Mouse (Mus musculus): ENCODE measurements at regions not wholly inside any gene's neighbourhood (a gene's known extent, or its start where the extent isn't known, plus 50 kb on each side); places are given as distances from the start of the nearest gene placed in this dataset.
"Not testable (repeated sequence)": the region's sequence is repeated elsewhere in the genome, so short reads cannot be mapped to it uniquely, and the experiment has no call there.

DNA sequence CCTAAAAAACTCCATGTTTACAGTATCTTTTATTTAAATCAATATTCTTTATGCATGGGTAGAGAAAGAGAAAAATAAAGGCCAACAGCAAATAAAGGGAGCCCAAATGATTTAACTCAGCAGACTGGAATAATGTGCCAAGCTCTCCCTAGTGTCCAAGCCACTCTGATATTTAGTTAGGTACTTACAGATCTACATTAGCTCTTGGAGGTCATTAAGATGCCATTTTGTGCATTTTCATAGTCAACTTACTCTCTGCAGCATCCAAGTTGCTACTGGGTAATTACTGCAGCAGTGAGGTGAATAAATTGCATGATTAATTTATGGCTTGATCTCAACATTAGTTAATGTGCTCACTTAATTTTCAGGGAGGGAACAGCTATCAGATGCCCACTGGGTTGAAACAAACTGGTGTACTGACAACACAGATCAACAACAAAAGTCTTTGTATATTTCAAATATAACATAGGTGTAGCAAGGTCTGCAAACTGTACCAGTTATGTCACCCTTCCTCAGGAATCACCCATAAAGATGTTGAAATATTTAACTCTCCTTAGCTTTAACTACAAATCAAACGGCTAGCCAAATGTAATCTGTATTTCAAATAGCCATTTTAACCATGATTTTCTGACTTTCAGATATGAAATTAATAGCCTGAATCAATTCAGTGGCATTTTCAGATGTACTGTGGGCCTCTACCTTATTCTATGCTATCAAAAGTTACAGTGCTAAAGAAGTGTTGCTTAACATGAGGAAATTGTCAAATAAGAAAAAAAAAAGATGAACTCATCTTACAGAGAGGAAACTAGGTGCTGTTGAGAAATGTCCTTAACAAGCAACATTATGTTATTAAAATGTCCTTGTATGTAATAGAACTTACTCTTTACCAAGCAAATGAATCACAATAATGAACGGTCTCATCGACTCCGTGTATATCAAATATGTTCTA, 163.8 kb upstream of the Hapln1 start:
- H3K27me3 ChIP-seq (ENCODE audit: control insufficient read depth, insufficient read depth, low read length) = no peaks in the 10 kb centered on the region
- ATAC-seq (ENCODE audit: low FRiP score, low TSS enrichment) = no peak

GRCm38 (mm10) chr13:89378365-89378764, 161.2 kb upstream of the Hapln1 start:
- whole genome bisulfite sequencing = 89% methylated on average over 4 of the region's 4 CpGs
- H3K4me3 ChIP-seq (replicated peaks; ENCODE audit: low read depth, low read length) = no peak overlapping the region
- no peaks in the 10 kb centered on the region for H3K9me3 ChIP-seq (ENCODE audit: control insufficient read depth, low read length)
- ATAC-seq (ENCODE audit: low FRiP score, low TSS enrichment) = no peak
- H3K4me2 ChIP-seq (ENCODE audit: low read length) = no peak overlapping the region
- no peak overlapping the region for H3K27ac ChIP-seq (replicated peaks; ENCODE audit: low read depth, low read length)
- H3K4me1 ChIP-seq (ENCODE audit: control insufficient read depth, insufficient read depth, low read length) = no peaks in the 10 kb centered on the region
- H3K9ac ChIP-seq (replicated peaks; ENCODE audit: low read length) = no peak overlapping the region
- no peaks in the 10 kb centered on the region for H3K27me3 ChIP-seq (ENCODE audit: control insufficient read depth, insufficient read depth, low read length)
- no peak for DNase-seq
- H3K36me3 ChIP-seq (ENCODE audit: control insufficient read depth, insufficient read depth, low read length) = no peaks in the 10 kb centered on the region

More for the DNA sequence above, 163.8 kb upstream of the Hapln1 start:
- 94% methylated on average over 4 of the region's 4 CpGs for WGBS
- Histone ChIP-seq H3K27ac (replicated peaks; ENCODE audit: low read depth, low read length) (no peak overlapping the region), H3K4me3 (replicated peaks; ENCODE audit: low read depth, low read length) (no peak overlapping the region), H3K9ac (replicated peaks; ENCODE audit: low read length) (no peak overlapping the region), H3K4me2 (ENCODE audit: low read length) (no peak overlapping the region), H3K4me1 (ENCODE audit: control insufficient read depth, insufficient read depth, low read length) (no peaks in the 10 kb centered on the region), H3K36me3 (ENCODE audit: control insufficient read depth, insufficient read depth, low read length) (no peaks in the 10 kb centered on the region), H3K9me3 (ENCODE audit: control insufficient read depth, low read length) (no peaks in the 10 kb centered on the region)
- DNase-seq = no peak

GRCm38 (mm10) chr13:89383619-89384190, 155.9 kb upstream of the Hapln1 start:
- not testable (repeated sequence) for H3K27ac ChIP-seq (replicated peaks; ENCODE audit: low read depth, low read length); DNase-seq; H3K27me3 ChIP-seq (ENCODE audit: control insufficient read depth, insufficient read depth, low read length); H3K36me3 ChIP-seq (ENCODE audit: control insufficient read depth, insufficient read depth, low read length); H3K4me1 ChIP-seq (ENCODE audit: control insufficient read depth, insufficient read depth, low read length); H3K4me3 ChIP-seq (replicated peaks; ENCODE audit: low read depth, low read length); H3K4me2 ChIP-seq (ENCODE audit: low read length); ATAC-seq (ENCODE audit: low FRiP score, low TSS enrichment); H3K9ac ChIP-seq (replicated peaks; ENCODE audit: low read length); H3K9me3 ChIP-seq (ENCODE audit: control insufficient read depth, low read length)
- WGBS = 96% methylated on average over 16 of the region's 16 CpGs

DNA sequence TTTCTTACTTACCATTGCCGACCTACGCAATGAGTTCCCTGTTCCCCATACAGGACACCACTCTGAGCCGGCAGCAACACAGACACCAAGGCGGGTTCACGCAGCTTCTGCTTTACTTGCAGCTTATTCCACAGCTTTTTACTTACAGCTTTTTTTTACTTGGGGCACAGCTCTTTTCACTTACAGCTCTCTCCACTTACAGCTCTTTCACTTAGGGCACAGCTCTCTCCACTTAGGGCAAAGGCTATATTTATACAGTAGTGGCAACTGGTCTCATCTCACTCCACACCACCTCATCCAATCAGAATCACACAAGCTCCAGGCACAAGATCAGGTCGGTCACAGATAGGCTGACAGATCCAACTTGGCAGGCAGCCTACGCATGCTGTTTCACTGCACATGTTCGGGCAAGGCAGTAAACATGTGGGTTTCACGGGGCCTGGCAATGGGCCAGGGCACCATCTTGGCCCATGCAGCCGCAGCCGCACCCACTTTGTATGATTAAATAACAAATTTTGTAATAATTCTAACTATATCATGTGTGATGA, 154.9 kb upstream of the Hapln1 start:
- Histone ChIP-seq H3K4me2 (ENCODE audit: low read length) (no peak overlapping the region), H3K4me1 (ENCODE audit: control insufficient read depth, insufficient read depth, low read length) (no peaks in the 10 kb centered on the region), H3K27me3 (ENCODE audit: control insufficient read depth, insufficient read depth, low read length) (no peaks in the 10 kb centered on the region), H3K36me3 (ENCODE audit: control insufficient read depth, insufficient read depth, low read length) (no peaks in the 10 kb centered on the region), H3K9ac (replicated peaks; ENCODE audit: low read length) (no peak overlapping the region), H3K9me3 (ENCODE audit: control insufficient read depth, low read length) (no peaks in the 10 kb centered on the region), H3K4me3 (replicated peaks; ENCODE audit: low read depth, low read length) (no peak overlapping the region), H3K27ac (replicated peaks; ENCODE audit: low read depth, low read length) (no peak overlapping the region)
- no peak for ATAC-seq (ENCODE audit: low FRiP score, low TSS enrichment)
- WGBS = 84% methylated on average over 11 of the region's 11 CpGs
- DNase-seq = no peak

DNA sequence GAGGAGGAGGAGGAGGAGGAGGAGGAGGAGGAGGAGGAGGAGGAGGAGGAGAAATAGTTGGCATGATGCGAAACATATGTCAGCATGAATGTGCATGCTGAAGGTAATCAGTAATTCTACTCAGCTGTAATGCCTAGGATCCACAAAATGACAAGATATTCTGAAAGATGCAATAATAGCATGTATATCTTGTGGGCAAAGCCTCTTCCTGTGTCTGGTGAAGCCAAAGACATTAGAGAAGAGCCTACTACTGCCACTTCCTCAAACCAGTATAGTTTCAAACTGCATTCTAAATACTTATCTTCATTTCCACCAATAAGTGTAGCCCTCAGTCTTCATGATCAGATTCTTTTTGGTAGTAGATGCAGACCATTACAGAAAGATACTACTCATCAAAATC, 152.2 kb upstream of the Hapln1 start:
- ATAC-seq (ENCODE audit: low FRiP score, low TSS enrichment) = no peak
- Histone ChIP-seq H3K9ac (replicated peaks; ENCODE audit: low read length) (no peak overlapping the region), H3K9me3 (ENCODE audit: control insufficient read depth, low read length) (no peaks in the 10 kb centered on the region), H3K4me2 (ENCODE audit: low read length) (no peak overlapping the region), H3K27me3 (ENCODE audit: control insufficient read depth, insufficient read depth, low read length) (no peaks in the 10 kb centered on the region), H3K36me3 (ENCODE audit: control insufficient read depth, insufficient read depth, low read length) (no peaks in the 10 kb centered on the region), H3K4me1 (ENCODE audit: control insufficient read depth, insufficient read depth, low read length) (no peaks in the 10 kb centered on the region), H3K27ac (replicated peaks; ENCODE audit: low read depth, low read length) (no peak overlapping the region), H3K4me3 (replicated peaks; ENCODE audit: low read depth, low read length) (no peak overlapping the region)
- WGBS = 100% methylated on average over 1 of the region's 1 CpGs
- DNase-seq = no peak

- H3K9me3 ChIP-seq (ENCODE audit: control insufficient read depth, low read length) = no peaks in the 10 kb centered on the region
- no peak overlapping the region for H3K9ac ChIP-seq (replicated peaks; ENCODE audit: low read length)
- ATAC-seq (ENCODE audit: low FRiP score, low TSS enrichment) (no peak), DNase-seq (no peak)
- H3K4me1 ChIP-seq (ENCODE audit: control insufficient read depth, insufficient read depth, low read length) = no peaks in the 10 kb centered on the region
- no peaks in the 10 kb centered on the region for H3K27me3 ChIP-seq (ENCODE audit: control insufficient read depth, insufficient read depth, low read length)
- no peak overlapping the region for H3K4me2 ChIP-seq (ENCODE audit: low read length)
- no peak overlapping the region for H3K4me3 ChIP-seq (replicated peaks; ENCODE audit: low read depth, low read length)
- WGBS = 79% methylated on average over 1 of the region's 1 CpGs
- no peaks in the 10 kb centered on the region for H3K36me3 ChIP-seq (ENCODE audit: control insufficient read depth, insufficient read depth, low read length)
- H3K27ac ChIP-seq (replicated peaks; ENCODE audit: low read depth, low read length) = no peak overlapping the region
Measured at GRCm38 (mm10) chr13:89389149-89389548, 150.4 kb upstream of the Hapln1 start.

- DNase-seq = no peak
- ATAC-seq (ENCODE audit: low FRiP score, low TSS enrichment) = no peak
- no peaks in the 10 kb centered on the region for H3K36me3 ChIP-seq (ENCODE audit: control insufficient read depth, insufficient read depth, low read length)
- WGBS = 85% methylated on average over 5 of the region's 5 CpGs
- no peak overlapping the region for H3K4me2 ChIP-seq (ENCODE audit: low read length)
- H3K9ac ChIP-seq (replicated peaks; ENCODE audit: low read length) = no peak overlapping the region
- H3K4me1 ChIP-seq (ENCODE audit: control insufficient read depth, insufficient read depth, low read length) = no peaks in the 10 kb centered on the region
- no peak overlapping the region for H3K27ac ChIP-seq (replicated peaks; ENCODE audit: low read depth, low read length)
- no peaks in the 10 kb centered on the region for H3K27me3 ChIP-seq (ENCODE audit: control insufficient read depth, insufficient read depth, low read length)
- no peaks in the 10 kb centered on the region for H3K9me3 ChIP-seq (ENCODE audit: control insufficient read depth, low read length)
- no peak overlapping the region for H3K4me3 ChIP-seq (replicated peaks; ENCODE audit: low read depth, low read length)
Measured at GRCm38 (mm10) chr13:89394717-89395344, 144.8 kb upstream of the Hapln1 start.

- H3K9ac ChIP-seq (replicated peaks; ENCODE audit: low read length) = no peak overlapping the region
- H3K27ac ChIP-seq (replicated peaks; ENCODE audit: low read depth, low read length) = no peak overlapping the region
- H3K4me1 ChIP-seq (ENCODE audit: control insufficient read depth, insufficient read depth, low read length) = no peaks in the 10 kb centered on the region
- DNase-seq (no peak), ATAC-seq (ENCODE audit: low FRiP score, low TSS enrichment) (no peak)
- no peaks in the 10 kb centered on the region for H3K36me3 ChIP-seq (ENCODE audit: control insufficient read depth, insufficient read depth, low read length)
- no peak overlapping the region for H3K4me3 ChIP-seq (replicated peaks; ENCODE audit: low read depth, low read length)
- no peaks in the 10 kb centered on the region for H3K27me3 ChIP-seq (ENCODE audit: control insufficient read depth, insufficient read depth, low read length)
- no peak overlapping the region for H3K4me2 ChIP-seq (ENCODE audit: low read length)
- no peaks in the 10 kb centered on the region for H3K9me3 ChIP-seq (ENCODE audit: control insufficient read depth, low read length)
- WGBS = 69% methylated on average over 3 of the region's 3 CpGs
Measured at GRCm38 (mm10) chr13:89395851-89396250, 143.7 kb upstream of the Hapln1 start.

Measured in midbrain, embryonic 14.5 days (tissue).